Mouse (Mus musculus): Measurements from ENCODE around the gene Nudt12.
A peak's percentile ranks its signal among the peaks of the same experiment; 100 is the strongest.

The Nudt12 gene

DNA sequence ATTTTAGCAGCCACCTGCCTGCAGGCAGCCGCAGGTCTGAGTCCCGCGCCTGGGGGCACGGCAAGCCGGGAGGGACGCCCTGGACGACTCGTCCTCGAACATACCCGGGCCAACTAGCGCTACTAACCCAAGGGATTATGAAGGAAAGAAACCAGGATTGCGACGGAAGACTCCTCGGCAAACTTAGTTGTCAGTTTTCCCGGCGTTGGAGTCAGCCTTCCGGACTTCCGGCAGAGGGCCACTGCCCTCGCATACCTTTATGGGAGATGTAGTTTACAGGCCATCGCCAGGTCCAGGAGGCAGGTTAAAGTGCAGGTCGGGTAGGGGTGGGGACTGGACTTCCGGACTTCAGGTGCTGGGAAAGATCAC is at the start of gene Nudt12:
Nudt12 (minus strand) TSS at position 282 of the 369 bp plus-strand sequence.
- peak; percentile 69 to 71 for DNase-seq

DNA sequence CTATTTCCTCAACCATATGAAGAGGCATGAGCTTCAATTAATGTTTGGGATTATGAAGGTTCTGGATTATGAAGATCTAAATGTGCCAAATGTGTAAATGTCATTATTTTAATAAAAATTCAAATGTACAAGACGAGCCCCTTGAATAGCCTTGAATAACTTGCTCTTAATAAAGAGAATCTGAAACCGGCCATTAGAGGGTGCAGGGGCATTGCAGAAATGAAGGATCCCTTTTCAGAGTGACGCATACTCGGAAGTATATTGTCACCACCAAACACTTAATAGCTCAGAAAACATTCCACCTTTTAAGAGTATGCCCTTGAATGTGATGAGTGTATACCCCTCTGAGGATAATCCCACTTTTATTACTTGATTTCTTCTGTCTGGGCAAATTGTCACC is 40.1 kb upstream of the Nudt12 start:
- no peak for DNase-seq

- no peak for DNase-seq
Measured at GRCm38 (mm10) chr17:59039754-59040153, 26.6 kb upstream of the Nudt12 start.

- DNase-seq = no peak
Measured at GRCm38 (mm10) chr17:59033445-59033844, 20.3 kb upstream of the Nudt12 start.

GRCm38 (mm10) chr17:59026336-59026735 is 13.2 kb upstream of the Nudt12 start:
- DNase-seq = no peak

DNA sequence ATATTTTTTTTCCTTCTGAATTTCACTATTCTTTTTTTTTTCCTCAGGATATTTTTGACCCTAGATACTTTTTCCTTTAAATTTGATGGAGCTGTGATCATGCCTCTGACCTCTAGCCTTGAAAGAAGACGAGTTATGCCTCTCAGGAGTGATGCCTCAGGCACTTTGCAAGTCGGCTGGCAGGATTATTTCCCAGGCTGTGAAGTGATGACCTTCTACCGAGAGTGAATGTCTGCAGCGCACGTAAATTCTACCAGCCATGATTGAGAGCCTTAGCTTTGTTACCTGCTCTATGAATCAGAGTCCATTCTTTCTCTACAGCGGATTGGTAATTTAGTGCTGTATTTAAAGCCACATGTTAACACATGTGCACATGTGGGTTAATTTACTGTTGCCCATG is 11.3 kb upstream of the Nudt12 start:
- no peak for DNase-seq

GRCm38 (mm10) chr17:59023971-59024370 is 10.8 kb upstream of the Nudt12 start:
- DNase-seq = no peak

GRCm38 (mm10) chr17:59018666-59019065 is 5.5 kb upstream of the Nudt12 start:
- no peak for DNase-seq

GRCm38 (mm10) chr17:59012421-59013090 is 616 bp downstream of the Nudt12 start:
- peak in 1 of 2 experiments; percentile 5 for DNase-seq

DNA sequence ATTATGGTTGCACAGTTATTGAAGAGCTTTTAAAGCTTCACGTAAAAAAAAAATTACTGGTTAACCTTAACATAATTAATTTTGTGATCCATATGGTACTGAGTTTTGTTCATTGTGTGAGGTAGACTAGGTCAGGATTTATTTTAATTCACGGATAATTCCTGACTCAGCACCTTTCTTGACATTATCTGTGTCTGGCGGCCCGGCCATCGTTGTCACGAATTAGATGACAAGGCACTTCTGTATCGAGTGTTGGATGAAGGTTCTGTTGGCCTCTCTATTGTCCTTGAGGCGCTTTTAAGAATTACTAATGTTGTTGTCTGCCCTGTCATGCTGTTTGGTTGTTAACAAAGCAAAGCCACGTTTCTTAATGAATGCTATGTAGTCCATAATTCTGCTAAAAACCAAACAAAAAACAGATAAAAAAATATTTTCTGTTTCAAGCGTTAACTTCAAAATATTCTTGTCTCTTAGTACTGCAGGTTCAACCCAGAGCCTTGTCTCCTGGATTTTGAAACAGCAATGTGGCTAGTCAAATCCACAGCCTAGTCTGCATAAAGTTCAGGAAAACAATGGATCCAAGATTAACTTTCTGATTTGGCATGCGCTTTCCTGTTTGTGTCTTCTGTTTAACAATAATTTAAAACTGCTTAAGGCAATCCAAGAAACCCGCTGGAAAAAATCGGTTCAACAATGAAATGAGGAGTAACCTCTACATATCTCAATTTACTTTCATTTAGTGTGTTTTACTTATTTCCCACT is 1.4 kb downstream of the Nudt12 start:
- DNase-seq = no peak

- no peak for DNase-seq
Measured at GRCm38 (mm10) chr17:58991275-58991674, 21.9 kb downstream of the Nudt12 start, which contains the start of gene Pdzph1. TSS of gene Pdzph1 (minus strand) at chr17:58991375.

- no peak for DNase-seq
Measured at GRCm38 (mm10) chr17:58973237-58973636, 39.9 kb downstream of the Nudt12 start.

GRCm38 (mm10) chr17:58959905-58960304 is 53.3 kb downstream of the Nudt12 start:
- DNase-seq = no peak

DNA sequence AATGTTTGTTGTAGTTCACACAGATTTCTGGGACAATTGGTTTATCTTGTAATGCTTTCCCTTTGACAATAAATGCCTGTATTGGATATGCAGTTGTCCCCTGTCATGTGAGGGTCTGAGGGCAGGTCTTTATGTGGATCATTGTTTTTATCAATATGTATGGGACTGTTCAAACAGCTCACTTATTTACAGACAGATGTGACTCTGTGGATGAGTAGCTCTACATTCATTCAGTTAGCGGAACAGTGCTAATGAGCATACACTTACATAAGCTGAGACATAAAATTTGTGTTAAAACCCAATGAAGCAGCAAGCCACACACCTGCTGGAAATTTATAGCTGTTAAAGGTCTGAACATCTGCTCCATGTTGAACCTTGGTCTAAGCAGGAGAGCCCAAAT is 56.1 kb downstream of the Nudt12 start:
- DNase-seq = no peak

Measured in lung, postnatal 4 days (tissue).